Mouse (Mus musculus): ENCODE measurements around the gene Tmem251. TPM values are rescaled to one million over a fixed set of nuclear protein-coding genes. Genes with fewer than 3 reads are reported as not detected.

Tmem251 gene
- polyA plus RNA-seq, 1 experiment from 2014 or later: 7.6 TPM

GRCm38 (mm10) chr12:102778151-102778550 is 34.6 kb downstream of the Tmem251 start:
- no peak for ATAC-seq (ENCODE audit: insufficient number of reproducible peaks, insufficient read depth, low FRiP score, low read depth)
- peaks cover 0 to 6% of the 10 kb centered on the region in 2 experiments for H3K4me1 ChIP-seq (ENCODE audit: control insufficient read depth in 2 of 2, insufficient read depth in 2 of 2, low read length in 2 of 2)

GRCm38 (mm10) chr12:102779452-102779851 is 35.9 kb downstream of the Tmem251 start:
- H3K9ac ChIP-seq (ENCODE audit: low read length): no peak overlapping the region
- no peaks in the 10 kb centered on the region for H3K27me3 ChIP-seq (ENCODE audit: control insufficient read depth, insufficient read depth, low read length)
- peaks cover 0 to 6% of the 10 kb centered on the region in 2 experiments for H3K4me1 ChIP-seq (ENCODE audit: control insufficient read depth in 2 of 2, insufficient read depth in 2 of 2, low read length in 2 of 2)
- H3K4me2 ChIP-seq (ENCODE audit: low read length): no peak overlapping the region
- no peak for ATAC-seq (ENCODE audit: insufficient number of reproducible peaks, insufficient read depth, low FRiP score, low read depth)
- H3K4me3 ChIP-seq (ENCODE audit: control insufficient read depth in 1 of 2, insufficient read depth in 1 of 2, low read depth in 1 of 2, low read length in 2 of 2): no peak overlapping the region
- 43% methylated on average over 3 of the region's 3 CpGs for WGBS
- H3K27ac ChIP-seq (replicated peaks in 1 of 2; ENCODE audit: control insufficient read depth in 1 of 2, insufficient read depth in 1 of 2, low read depth in 2 of 2, low read length in 2 of 2): no peak overlapping the region
- H3K36me3 ChIP-seq (ENCODE audit: control insufficient read depth, insufficient read depth, low read length): peaks cover 74% of the 10 kb centered on the region
- H3K9me3 ChIP-seq (ENCODE audit: control insufficient read depth, low read length): no peaks in the 10 kb centered on the region

More at GRCm38 (mm10) chr12:102778151-102778550, 34.6 kb downstream of the Tmem251 start:
- no peak overlapping the region for H3K27ac ChIP-seq (replicated peaks in 1 of 2; ENCODE audit: control insufficient read depth in 1 of 2, insufficient read depth in 1 of 2, low read depth in 2 of 2, low read length in 2 of 2)
- peaks cover 73% of the 10 kb centered on the region for H3K36me3 ChIP-seq (ENCODE audit: control insufficient read depth, insufficient read depth, low read length)
- no peak overlapping the region for H3K4me3 ChIP-seq (ENCODE audit: control insufficient read depth in 1 of 2, insufficient read depth in 1 of 2, low read depth in 1 of 2, low read length in 2 of 2)
- no peak overlapping the region for H3K9ac ChIP-seq (ENCODE audit: low read length)
- no peaks in the 10 kb centered on the region for H3K27me3 ChIP-seq (ENCODE audit: control insufficient read depth, insufficient read depth, low read length)
- H3K4me2 ChIP-seq (ENCODE audit: low read length): no peak overlapping the region
- 80% methylated on average over 5 of the region's 5 CpGs for WGBS
- H3K9me3 ChIP-seq (ENCODE audit: control insufficient read depth, low read length): no peaks in the 10 kb centered on the region

DNA sequence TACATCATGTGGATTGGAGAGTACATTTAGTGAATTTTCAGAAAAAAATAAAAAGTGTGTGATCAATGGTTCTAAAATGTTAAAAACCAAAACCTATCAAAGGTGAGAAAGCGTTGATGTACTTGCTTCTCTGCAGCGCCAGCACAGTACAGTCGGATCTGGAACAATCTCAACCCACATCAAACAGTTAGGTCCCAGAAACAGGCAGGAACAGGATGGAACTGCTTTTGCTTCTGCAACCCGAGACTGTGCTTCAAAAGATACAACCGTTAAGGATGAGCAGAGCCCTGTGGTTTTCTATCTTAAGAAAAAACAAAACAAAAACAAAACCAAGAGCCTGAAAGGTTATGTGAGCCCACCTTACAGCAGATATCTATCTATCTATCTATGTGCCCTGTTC is 39.3 kb downstream of the Tmem251 start:
- peaks cover 72% of the 10 kb centered on the region for H3K36me3 ChIP-seq (ENCODE audit: control insufficient read depth, insufficient read depth, low read length)
- ATAC-seq (ENCODE audit: insufficient number of reproducible peaks, insufficient read depth, low FRiP score, low read depth): no peak
- peaks cover 0 to 6% of the 10 kb centered on the region in 2 experiments for H3K4me1 ChIP-seq (ENCODE audit: control insufficient read depth in 2 of 2, insufficient read depth in 2 of 2, low read length in 2 of 2)
- H3K27me3 ChIP-seq (ENCODE audit: control insufficient read depth, insufficient read depth, low read length): no peaks in the 10 kb centered on the region
- H3K9me3 ChIP-seq (ENCODE audit: control insufficient read depth, low read length): no peaks in the 10 kb centered on the region
- no peak overlapping the region for H3K9ac ChIP-seq (ENCODE audit: low read length)
- no peak overlapping the region for H3K4me2 ChIP-seq (ENCODE audit: low read length)
- no peak overlapping the region for H3K4me3 ChIP-seq (ENCODE audit: control insufficient read depth in 1 of 2, insufficient read depth in 1 of 2, low read depth in 1 of 2, low read length in 2 of 2)
- WGBS: 90% methylated on average over 5 of the region's 5 CpGs
- H3K27ac ChIP-seq (replicated peaks in 1 of 2; ENCODE audit: control insufficient read depth in 1 of 2, insufficient read depth in 1 of 2, low read depth in 2 of 2, low read length in 2 of 2): no peak overlapping the region

- Histone ChIP-seq H3K9ac (ENCODE audit: low read length) (no peak overlapping the region), H3K27me3 (ENCODE audit: control insufficient read depth, insufficient read depth, low read length) (no peaks in the 10 kb centered on the region), H3K4me1 (ENCODE audit: control insufficient read depth in 2 of 2, insufficient read depth in 2 of 2, low read length in 2 of 2) (peaks cover 0 to under 1% of the 10 kb centered on the region in 2 experiments; a peak in 3 of 4 replicates), H3K4me3 (ENCODE audit: control insufficient read depth in 1 of 2, insufficient read depth in 1 of 2, low read depth in 1 of 2, low read length in 2 of 2) (no peak overlapping the region), H3K36me3 (ENCODE audit: control insufficient read depth, insufficient read depth, low read length) (peaks cover 88% of the 10 kb centered on the region), H3K27ac (replicated peaks in 1 of 2; ENCODE audit: control insufficient read depth in 1 of 2, insufficient read depth in 1 of 2, low read depth in 2 of 2, low read length in 2 of 2) (no peak overlapping the region; a peak in 1 of 4 replicates), H3K9me3 (ENCODE audit: control insufficient read depth, low read length) (no peaks in the 10 kb centered on the region), H3K4me2 (ENCODE audit: low read length) (no peak overlapping the region)
- ATAC-seq (ENCODE audit: insufficient number of reproducible peaks, insufficient read depth, low FRiP score, low read depth): no peak
- WGBS: 83% methylated on average over 19 of the region's 19 CpGs
These were observed 41.5 kb downstream of the Tmem251 start for GRCm38 (mm10) chr12:102784899-102785592.

DNA sequence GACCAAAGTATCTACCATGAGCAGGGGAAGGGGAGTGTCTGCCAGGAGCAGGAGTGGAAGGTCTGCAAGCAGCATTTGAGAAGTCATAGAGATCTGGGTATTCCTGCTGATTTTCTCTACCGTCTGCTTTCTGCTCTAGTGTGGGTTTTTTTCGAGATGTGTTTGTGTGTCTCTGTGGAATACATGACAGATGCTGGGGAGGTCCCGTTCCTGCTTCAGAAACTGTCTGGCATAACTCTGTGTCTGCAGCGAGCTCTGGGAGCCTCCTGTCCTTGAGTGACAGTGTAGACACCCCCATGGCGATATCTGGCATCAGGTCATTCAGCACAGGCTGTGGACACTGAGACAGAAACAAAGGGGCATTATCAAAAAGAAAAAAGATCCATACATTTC is 42.0 kb downstream of the Tmem251 start:
- ATAC-seq (ENCODE audit: insufficient number of reproducible peaks, insufficient read depth, low FRiP score, low read depth): no peak
- Histone ChIP-seq H3K9me3 (ENCODE audit: control insufficient read depth, low read length) (no peaks in the 10 kb centered on the region), H3K36me3 (ENCODE audit: control insufficient read depth, insufficient read depth, low read length) (peaks cover 93% of the 10 kb centered on the region), H3K4me2 (ENCODE audit: low read length) (no peak overlapping the region), H3K27me3 (ENCODE audit: control insufficient read depth, insufficient read depth, low read length) (no peaks in the 10 kb centered on the region), H3K27ac (replicated peaks in 1 of 2; ENCODE audit: control insufficient read depth in 1 of 2, insufficient read depth in 1 of 2, low read depth in 2 of 2, low read length in 2 of 2) (no peak overlapping the region), H3K4me1 (ENCODE audit: control insufficient read depth in 2 of 2, insufficient read depth in 2 of 2, low read length in 2 of 2) (no peaks in the 10 kb centered on the region; a peak in 1 of 4 replicates), H3K9ac (ENCODE audit: low read length) (no peak overlapping the region), H3K4me3 (ENCODE audit: control insufficient read depth in 1 of 2, insufficient read depth in 1 of 2, low read depth in 1 of 2, low read length in 2 of 2) (no peak overlapping the region)
- WGBS: 75% methylated on average over 5 of the region's 5 CpGs

DNA sequence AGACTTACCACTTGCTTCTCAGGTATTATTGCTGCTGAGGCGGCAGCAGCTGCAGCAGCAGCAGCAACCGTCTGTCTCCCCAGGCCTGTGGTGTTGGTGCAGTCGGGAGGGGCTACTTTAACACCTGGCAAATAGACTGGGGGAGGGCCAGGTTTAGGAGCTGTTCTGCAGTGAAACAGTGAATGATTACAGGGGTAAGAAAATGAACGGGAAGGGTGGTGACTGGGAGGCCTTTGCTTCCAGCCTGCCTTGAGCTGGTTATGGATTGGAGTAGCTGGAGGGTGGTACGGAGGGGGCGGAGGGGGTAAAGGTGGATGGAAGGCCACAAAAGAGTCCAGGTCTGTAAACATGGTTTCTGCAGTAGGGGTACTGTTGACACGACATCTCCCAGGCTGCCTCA is 44.4 kb downstream of the Tmem251 start:
- H3K27me3 ChIP-seq (ENCODE audit: control insufficient read depth, insufficient read depth, low read length): no peaks in the 10 kb centered on the region
- peaks cover 96% of the 10 kb centered on the region for H3K36me3 ChIP-seq (ENCODE audit: control insufficient read depth, insufficient read depth, low read length)
- no peak for ATAC-seq (ENCODE audit: insufficient number of reproducible peaks, insufficient read depth, low FRiP score, low read depth)
- no peaks in the 10 kb centered on the region for H3K4me1 ChIP-seq (ENCODE audit: control insufficient read depth in 2 of 2, insufficient read depth in 2 of 2, low read length in 2 of 2)
- H3K27ac ChIP-seq (replicated peaks in 1 of 2; ENCODE audit: control insufficient read depth in 1 of 2, insufficient read depth in 1 of 2, low read depth in 2 of 2, low read length in 2 of 2): no peak overlapping the region
- 82% methylated on average over 7 of the region's 7 CpGs for WGBS
- no peak overlapping the region for H3K4me2 ChIP-seq (ENCODE audit: low read length)
- H3K4me3 ChIP-seq (ENCODE audit: control insufficient read depth in 1 of 2, insufficient read depth in 1 of 2, low read depth in 1 of 2, low read length in 2 of 2): no peak overlapping the region
- no peaks in the 10 kb centered on the region for H3K9me3 ChIP-seq (ENCODE audit: control insufficient read depth, low read length)
- H3K9ac ChIP-seq (ENCODE audit: low read length): no peak overlapping the region

Other genes starting within 250 kb of the Tmem251 start
- gene Chga, start 188.8 kb upstream of the Tmem251 start, polyA plus RNA-seq (2014; fragmentation: Nextera tagmentation; extraction: Ambion mirVana): 0.30 and 0.34 TPM in 2 replicates
- 3.7 and 4.2 TPM in 2 replicates for gene Itpk1, start 38.8 kb upstream of the Tmem251 start, polyA plus RNA-seq (2014; fragmentation: Nextera tagmentation; extraction: Ambion mirVana)
- 14.3 and 17.2 TPM in 2 replicates for gene Moap1, start 101 bp upstream of the Tmem251 start, polyA plus RNA-seq (2014; fragmentation: Nextera tagmentation; extraction: Ambion mirVana)
- not detected in 2 replicates for gene Gm28051, start 14.0 kb downstream of the Tmem251 start, polyA plus RNA-seq (2014; fragmentation: Nextera tagmentation; extraction: Ambion mirVana)
- gene Gon7, start 14.0 kb downstream of the Tmem251 start, polyA plus RNA-seq (2014; fragmentation: Nextera tagmentation; extraction: Ambion mirVana): 22.9 and 26.5 TPM in 2 replicates
- 33.8 and 35.0 TPM in 2 replicates for gene Ubr7, start 14.2 kb downstream of the Tmem251 start, polyA plus RNA-seq (2014; fragmentation: Nextera tagmentation; extraction: Ambion mirVana)
- gene Gm20604, start 14.9 kb downstream of the Tmem251 start, polyA plus RNA-seq (2014; fragmentation: Nextera tagmentation; extraction: Ambion mirVana): 16.8 and 17.3 TPM in 2 replicates
- 16.0 and 16.4 TPM in 2 replicates for gene Btbd7, start 134.7 kb downstream of the Tmem251 start, polyA plus RNA-seq (2014; fragmentation: Nextera tagmentation; extraction: Ambion mirVana)
- not detected in 2 replicates for gene Cox8c, start 155.6 kb downstream of the Tmem251 start, polyA plus RNA-seq (2014; fragmentation: Nextera tagmentation; extraction: Ambion mirVana)
- gene Unc79, start 205.1 kb downstream of the Tmem251 start, polyA plus RNA-seq (2014; fragmentation: Nextera tagmentation; extraction: Ambion mirVana): 0.07 and 0.34 TPM in 2 replicates

Measured in heart, embryonic 14.5 days (tissue).